ENCODE assay signal across 9 mouse cellular contexts in genomic region chr8:124571732-124572429, GRCm38 (mm10). TPM values are rescaled to one million over a fixed set of nuclear protein-coding genes. Genes with fewer than 3 reads are reported as not detected.
DNase-seq lines count a peak whose midpoint lies in the region; ATAC-seq and TF ChIP-seq lines count a peak whose summit lies in the region.
"Had no signal": no experiment of that assay in that cellular context is flagged by ENCODE, and none has a peak within 500 bp of the region (broad histone marks: within the 10 kb centered on the region; RNA-seq: fewer than 3 reads in every experiment).

No protein-coding gene starts in this region.

- no peak for TF ChIP-seq CTCF in lung, embryonic 14.5 days (IDR thresholded peaks at IDR 0.05; ENCODE audit: low read depth)

- H3K9ac ChIP-seq in lung, embryonic 14.5 days: no peak overlapping the region
- no peak overlapping the region for H3K9ac ChIP-seq in embryonic facial prominence, embryonic 15.5 days

- H3K27ac ChIP-seq in lung, embryonic 14.5 days (ENCODE audit: low read depth): peak overlapping the region; percentile 65; the same call in 1 of the 2 replicates
- H3K27ac ChIP-seq in embryonic facial prominence, embryonic 15.5 days (replicated peaks): peak overlapping the region; percentile 83

- H3K4me1 ChIP-seq in lung, embryonic 14.5 days (ENCODE audit: insufficient read depth): peaks cover 11% of the 10 kb centered on the region; the same call in 1 of the 2 replicates
- H3K4me1 ChIP-seq in embryonic facial prominence, embryonic 15.5 days: peaks cover 30% of the 10 kb centered on the region

- no peaks in the 10 kb centered on the region for H3K36me3 ChIP-seq in lung, embryonic 14.5 days (ENCODE audit: insufficient read depth)
- H3K36me3 ChIP-seq in embryonic facial prominence, embryonic 15.5 days: no peaks in the 10 kb centered on the region

- no peaks in the 10 kb centered on the region for H3K27me3 ChIP-seq in lung, embryonic 14.5 days (ENCODE audit: insufficient read depth, low read length)
- H3K27me3 ChIP-seq in embryonic facial prominence, embryonic 15.5 days: no peaks in the 10 kb centered on the region

- H3K4me3 ChIP-seq in lung, embryonic 14.5 days (ENCODE audit: low read depth, low read length): no peak overlapping the region
- H3K4me3 ChIP-seq in embryonic facial prominence, embryonic 15.5 days (replicated peaks): no peak overlapping the region

- intact Hi-C loops in gastrocnemius, postnatal 14 days (cut with DNase I; ENCODE audit: low total_unique reads): loop anchor here (5.0 kb wide), 2 partner anchors 55 to 175 kb away; no protein-coding TSS in a partner anchor

- DNase-seq in lung, embryonic 14.5 days: peak; percentile 68
- DNase-seq in lung, postnatal 36 days: no peak
- DNase-seq in kidney, adult 8-10 months: peak; percentile 60 to 61
- peak; percentile 55 to 82 for DNase-seq in lung, postnatal 4 days
- DNase-seq in gastrocnemius, postnatal 14 days: no peak
- DNase-seq in frontal cortex, postnatal 14 days (ENCODE audit: low spot score in 2 of 2): no peak
- no peak for DNase-seq in cerebellum, adult 11 months
- DNase-seq: cerebellum, adult 9-10 months had no signal

- H3K9me3 ChIP-seq in lung, embryonic 14.5 days (ENCODE audit: low read depth, low read length): no peaks in the 10 kb centered on the region
- no peaks in the 10 kb centered on the region for H3K9me3 ChIP-seq in embryonic facial prominence, embryonic 15.5 days (replicated peaks)

- WGBS in lung, embryonic 14.5 days: 50% methylated on average over 8 of the region's 8 CpGs
- WGBS in embryonic facial prominence, embryonic 15.5 days: 49% methylated on average over 8 of the region's 8 CpGs

- no peak overlapping the region for H3K4me2 ChIP-seq in lung, embryonic 14.5 days
- no peak overlapping the region for H3K4me2 ChIP-seq in embryonic facial prominence, embryonic 15.5 days (replicated peaks)

- peak; percentile 58; the same call in 1 of the 2 replicates for ATAC-seq in lung, embryonic 14.5 days (ENCODE audit: insufficient read depth)
- peak; percentile 34; the same call in 1 of the 2 replicates for ATAC-seq in embryonic facial prominence, embryonic 15.5 days (ENCODE audit: insufficient number of reproducible peaks, low FRiP score, low TSS enrichment, low read depth)

RNA-seq across cellular contexts. Expression of gene Agt, which starts 2.4 kb away (rescaled TPM):
- polyA plus RNA-seq in lung, embryonic 14.5 days (2014; fragmentation: Nextera tagmentation; extraction: Ambion mirVana): 3.1 and 3.6 TPM in 2 replicates
- 3.0 and 4.2 TPM in 2 replicates for polyA plus RNA-seq in embryonic facial prominence, embryonic 15.5 days (2015; fragmentation: Nextera tagmentation; extraction: Ambion mirVana)
- total RNA-seq in gastrocnemius, postnatal 14 days (2021): 10 to 100 TPM; 11.4 to 12.3 TPM

RNA-seq across cellular contexts. Expression of gene Capn9, which starts 4.0 kb away (rescaled TPM):
- 0.45 and 0.60 TPM in 2 replicates for polyA plus RNA-seq in lung, embryonic 14.5 days (2014; fragmentation: Nextera tagmentation; extraction: Ambion mirVana)
- polyA plus RNA-seq in embryonic facial prominence, embryonic 15.5 days (2015; fragmentation: Nextera tagmentation; extraction: Ambion mirVana): 0.25 and 0.55 TPM in 2 replicates
- total RNA-seq in gastrocnemius, postnatal 14 days (2021): under 1 TPM in 1 of 2 experiments, not detected in 1; 0.08 TPM

RNA-seq across cellular contexts. Expression of gene Cog2, which starts 51.3 kb away (rescaled TPM):
- 36.4 and 36.9 TPM in 2 replicates for polyA plus RNA-seq in lung, embryonic 14.5 days (2014; fragmentation: Nextera tagmentation; extraction: Ambion mirVana)
- polyA plus RNA-seq in embryonic facial prominence, embryonic 15.5 days (2015; fragmentation: Nextera tagmentation; extraction: Ambion mirVana): 38.1 and 40.5 TPM in 2 replicates
- 10 to 100 TPM; 18.7 to 19.8 TPM for total RNA-seq in gastrocnemius, postnatal 14 days (2021)

Comparison
In these comparisons a context has a peak if more than half of its experiments do, and no peak if none do; other contexts are left out.
1. DNase-seq: peak in lung, embryonic 14.5 days (single experiment), kidney, adult 8-10 months (2 of 2) and lung, postnatal 4 days (2 of 2); none in lung, postnatal 36 days (single experiment), gastrocnemius, postnatal 14 days (single experiment), frontal cortex, postnatal 14 days (0 of 2) and cerebellum, adult 11 months (single experiment).